Mouse (Mus musculus): Measurements from ENCODE around the gene Tfpi2. TPM values are rescaled to one million over a fixed set of nuclear protein-coding genes. Genes with fewer than 3 reads are reported as not detected.

The Tfpi2 gene
- total and polyA plus RNA-seq, 2 experiments from 2014 or later: 0.36 TPM; not detected in 1

DNA sequence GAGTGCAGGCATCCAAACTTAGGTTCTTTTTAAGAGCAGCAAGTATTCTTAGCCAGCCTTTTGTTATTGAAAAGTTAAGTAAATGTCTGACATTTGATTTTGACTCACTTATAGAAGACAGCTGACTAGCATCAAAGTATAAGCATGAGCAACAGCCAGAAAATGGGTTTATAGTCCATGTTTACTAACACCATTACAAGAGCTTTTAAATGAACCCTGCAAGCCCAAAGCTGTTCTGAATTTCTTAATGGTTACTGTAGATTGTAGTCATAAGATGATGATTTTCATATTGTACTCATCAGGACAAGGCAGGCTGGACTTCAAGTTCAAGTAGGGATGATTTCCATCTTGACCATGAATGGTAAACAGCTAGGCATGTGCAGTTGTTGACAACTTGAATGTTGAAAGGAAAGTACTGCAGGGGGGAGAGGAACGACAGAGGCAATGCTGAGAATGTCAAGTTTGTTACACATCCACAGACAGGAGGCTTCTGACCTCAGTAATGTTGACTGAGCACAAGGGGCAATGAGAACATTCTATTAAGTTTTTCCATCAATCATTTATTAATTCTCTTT is 52.5 kb downstream of the Tfpi2 start:
- ATAC-seq (ENCODE audit: low FRiP score) (no peak), DNase-seq (ENCODE audit: low spot score) (no peak)
- no peaks in the 10 kb centered on the region for H3K36me3 ChIP-seq (ENCODE audit: insufficient read depth, low read length)
- H3K4me1 ChIP-seq (ENCODE audit: insufficient read depth, low read length): no peaks in the 10 kb centered on the region
- no peaks in the 10 kb centered on the region for H3K27me3 ChIP-seq (ENCODE audit: insufficient read depth, low read length)
- no peak overlapping the region for H3K4me2 ChIP-seq (ENCODE audit: low read depth, low read length, poor library complexity, severe bottlenecking)
- no peak overlapping the region for H3K9ac ChIP-seq (replicated peaks; ENCODE audit: low read length, poor library complexity, severe bottlenecking)
- 58% methylated on average over 1 of the region's 1 CpGs for WGBS
- H3K27ac ChIP-seq (ENCODE audit: low read depth, low read length): no peak overlapping the region
- H3K9me3 ChIP-seq (ENCODE audit: low read length): no peaks in the 10 kb centered on the region
- no peak for TF ChIP-seq CTCF (IDR thresholded peaks at IDR 0.05)
- H3K4me3 ChIP-seq (ENCODE audit: low read depth, low read length): no peak overlapping the region

DNA sequence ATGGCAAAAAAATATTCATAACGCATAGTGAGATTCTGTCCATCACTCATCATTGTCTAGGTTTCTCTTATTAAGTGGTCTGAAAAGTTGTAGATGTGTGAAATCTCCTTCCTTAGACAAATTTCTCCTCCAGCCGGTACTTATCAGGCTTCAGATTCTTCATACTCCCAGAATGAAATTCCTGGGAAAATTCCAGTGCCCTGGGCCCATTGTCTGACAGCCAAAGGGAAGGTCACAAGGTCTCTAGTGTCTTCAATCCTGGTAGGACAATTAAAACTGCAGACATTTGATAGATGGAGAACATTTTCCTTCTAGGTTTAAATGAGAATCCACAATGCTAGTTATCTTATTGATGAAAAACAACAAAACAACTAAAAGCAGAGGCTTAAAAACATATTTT is 53.1 kb downstream of the Tfpi2 start:
- no peak overlapping the region for H3K4me2 ChIP-seq (ENCODE audit: low read depth, low read length, poor library complexity, severe bottlenecking)
- DNase-seq (ENCODE audit: low spot score): no peak
- WGBS: 64% methylated on average over 2 of the region's 2 CpGs
- no peaks in the 10 kb centered on the region for H3K36me3 ChIP-seq (ENCODE audit: insufficient read depth, low read length)
- no peaks in the 10 kb centered on the region for H3K9me3 ChIP-seq (ENCODE audit: low read length)
- H3K4me3 ChIP-seq (ENCODE audit: low read depth, low read length): no peak overlapping the region
- H3K27me3 ChIP-seq (ENCODE audit: insufficient read depth, low read length): no peaks in the 10 kb centered on the region
- no peaks in the 10 kb centered on the region for H3K4me1 ChIP-seq (ENCODE audit: insufficient read depth, low read length)
- H3K9ac ChIP-seq (replicated peaks; ENCODE audit: low read length, poor library complexity, severe bottlenecking): no peak overlapping the region
- no peak overlapping the region for H3K27ac ChIP-seq (ENCODE audit: low read depth, low read length)
- no peak for TF ChIP-seq CTCF (IDR thresholded peaks at IDR 0.05)
- no peak for ATAC-seq (ENCODE audit: low FRiP score)

DNA sequence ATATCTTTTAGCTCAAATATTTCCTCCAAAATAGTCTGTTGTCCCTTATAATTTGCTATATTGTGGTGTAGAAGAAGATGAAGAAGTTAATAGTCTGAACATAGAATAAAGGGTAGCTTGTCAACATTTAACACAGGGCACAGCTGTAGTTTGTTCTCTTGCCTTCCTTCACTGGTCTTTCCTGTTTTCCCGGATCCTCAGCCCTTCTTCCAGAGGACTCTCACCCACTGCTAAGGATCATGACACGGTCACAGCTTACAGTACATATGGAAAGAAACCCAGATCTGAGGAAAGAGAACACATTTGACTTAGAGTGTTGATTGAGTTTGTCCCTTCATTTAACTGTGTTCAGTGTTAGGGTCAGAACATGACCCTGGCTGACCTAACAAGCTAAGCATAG is 53.7 kb downstream of the Tfpi2 start:
- DNase-seq (ENCODE audit: low spot score): no peak
- no peaks in the 10 kb centered on the region for H3K27me3 ChIP-seq (ENCODE audit: insufficient read depth, low read length)
- no peaks in the 10 kb centered on the region for H3K36me3 ChIP-seq (ENCODE audit: insufficient read depth, low read length)
- H3K9ac ChIP-seq (replicated peaks; ENCODE audit: low read length, poor library complexity, severe bottlenecking): no peak overlapping the region
- H3K4me1 ChIP-seq (ENCODE audit: insufficient read depth, low read length): no peaks in the 10 kb centered on the region
- no peak overlapping the region for H3K4me3 ChIP-seq (ENCODE audit: low read depth, low read length)
- TF ChIP-seq CTCF (IDR thresholded peaks at IDR 0.05): no peak
- no peak for ATAC-seq (ENCODE audit: low FRiP score)
- no peak overlapping the region for H3K27ac ChIP-seq (ENCODE audit: low read depth, low read length)
- H3K9me3 ChIP-seq (ENCODE audit: low read length): no peaks in the 10 kb centered on the region
- 71% methylated on average over 2 of the region's 2 CpGs for WGBS
- H3K4me2 ChIP-seq (ENCODE audit: low read depth, low read length, poor library complexity, severe bottlenecking): no peak overlapping the region

DNA sequence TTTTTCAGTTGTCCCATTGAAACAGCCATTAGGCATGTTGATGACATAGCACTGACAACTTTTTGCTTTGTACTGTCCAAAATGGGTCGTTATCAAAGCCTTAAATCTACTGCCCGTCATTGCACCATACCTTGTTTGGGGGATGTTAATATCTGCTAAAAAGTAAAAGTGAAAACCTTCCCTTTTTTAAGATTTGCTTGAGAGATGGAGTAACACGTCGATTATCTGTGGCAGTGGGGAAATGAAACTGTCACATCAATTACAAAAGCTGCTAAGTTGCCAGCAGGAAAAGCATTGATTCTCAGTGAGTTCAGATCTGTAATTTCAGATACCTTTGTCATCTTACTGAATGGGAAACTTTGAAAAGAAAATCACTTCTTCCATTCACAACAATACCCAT is 62.6 kb downstream of the Tfpi2 start:
- 76% methylated on average over 4 of the region's 4 CpGs for WGBS
- Histone ChIP-seq H3K4me2 (ENCODE audit: low read depth, low read length, poor library complexity, severe bottlenecking) (no peak overlapping the region), H3K27me3 (ENCODE audit: insufficient read depth, low read length) (no peaks in the 10 kb centered on the region), H3K36me3 (ENCODE audit: insufficient read depth, low read length) (no peaks in the 10 kb centered on the region), H3K9me3 (ENCODE audit: low read length) (no peaks in the 10 kb centered on the region), H3K4me1 (ENCODE audit: insufficient read depth, low read length) (no peaks in the 10 kb centered on the region), H3K9ac (replicated peaks; ENCODE audit: low read length, poor library complexity, severe bottlenecking) (no peak overlapping the region), H3K4me3 (ENCODE audit: low read depth, low read length) (no peak overlapping the region), H3K27ac (ENCODE audit: low read depth, low read length) (no peak overlapping the region)
- TF ChIP-seq CTCF (IDR thresholded peaks at IDR 0.05): no peak
- ATAC-seq (ENCODE audit: low FRiP score) (no peak), DNase-seq (ENCODE audit: low spot score) (no peak)

DNA sequence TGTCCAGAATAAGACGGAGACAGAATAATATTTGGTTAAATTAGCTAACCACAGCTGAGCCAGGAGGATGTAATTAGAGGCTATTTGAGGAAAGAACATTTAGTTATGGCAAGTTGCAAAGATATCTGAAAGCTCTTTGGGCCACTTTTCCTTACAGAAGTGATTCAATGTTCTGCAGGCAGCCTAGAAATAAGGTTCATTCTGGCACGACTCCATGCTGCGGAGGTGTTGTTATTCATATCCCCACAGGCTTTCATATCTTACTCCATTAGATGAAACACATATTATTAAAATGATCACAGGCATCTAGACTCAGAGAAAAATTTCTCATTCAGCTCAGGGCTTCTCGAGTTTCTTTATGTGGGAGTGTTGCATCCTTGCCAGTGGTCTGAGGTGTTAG is 65.8 kb downstream of the Tfpi2 start:
- no peak overlapping the region for H3K9ac ChIP-seq (replicated peaks; ENCODE audit: low read length, poor library complexity, severe bottlenecking)
- no peak for ATAC-seq (ENCODE audit: low FRiP score)
- no peak for TF ChIP-seq CTCF (IDR thresholded peaks at IDR 0.05)
- 69% methylated on average over 4 of the region's 4 CpGs for WGBS
- H3K4me2 ChIP-seq (ENCODE audit: low read depth, low read length, poor library complexity, severe bottlenecking): no peak overlapping the region
- H3K4me1 ChIP-seq (ENCODE audit: insufficient read depth, low read length): no peaks in the 10 kb centered on the region
- no peaks in the 10 kb centered on the region for H3K9me3 ChIP-seq (ENCODE audit: low read length)
- no peaks in the 10 kb centered on the region for H3K27me3 ChIP-seq (ENCODE audit: insufficient read depth, low read length)
- H3K36me3 ChIP-seq (ENCODE audit: insufficient read depth, low read length): no peaks in the 10 kb centered on the region
- H3K27ac ChIP-seq (ENCODE audit: low read depth, low read length): no peak overlapping the region
- DNase-seq (ENCODE audit: low spot score): no peak
- no peak overlapping the region for H3K4me3 ChIP-seq (ENCODE audit: low read depth, low read length)

DNA sequence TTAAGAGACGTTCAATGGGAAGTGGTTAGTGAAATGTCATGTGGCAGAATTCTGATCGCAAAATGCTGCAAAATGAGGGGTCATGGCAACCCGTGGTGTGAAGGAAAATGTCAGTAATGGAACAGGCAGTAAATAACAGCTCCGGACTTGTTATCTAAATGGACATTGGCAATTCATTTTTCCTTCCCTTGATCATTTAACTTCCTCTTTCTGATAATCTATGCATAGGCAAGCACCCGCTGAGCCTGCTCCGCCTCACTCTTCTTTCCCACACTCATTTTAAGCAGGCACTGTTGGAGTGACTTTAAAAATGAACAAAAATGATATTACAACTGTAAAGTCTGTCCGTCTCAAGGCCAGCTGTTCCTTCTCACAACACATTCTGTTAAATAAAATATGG is 72.7 kb downstream of the Tfpi2 start:
- no peak for DNase-seq (ENCODE audit: low spot score)

More for the DNA sequence above, 72.7 kb downstream of the Tfpi2 start:
- no peaks in the 10 kb centered on the region for H3K9me3 ChIP-seq (ENCODE audit: low read length)
- H3K9ac ChIP-seq (replicated peaks; ENCODE audit: low read length, poor library complexity, severe bottlenecking): no peak overlapping the region
- 77% methylated on average over 7 of the region's 7 CpGs for WGBS
- H3K27me3 ChIP-seq (ENCODE audit: insufficient read depth, low read length): no peaks in the 10 kb centered on the region
- no peak for TF ChIP-seq CTCF (IDR thresholded peaks at IDR 0.05)
- ATAC-seq (ENCODE audit: low FRiP score): no peak
- H3K36me3 ChIP-seq (ENCODE audit: insufficient read depth, low read length): no peaks in the 10 kb centered on the region
- H3K4me3 ChIP-seq (ENCODE audit: low read depth, low read length): no peak overlapping the region
- no peak overlapping the region for H3K27ac ChIP-seq (ENCODE audit: low read depth, low read length)
- H3K4me1 ChIP-seq (ENCODE audit: insufficient read depth, low read length): no peaks in the 10 kb centered on the region
- no peak overlapping the region for H3K4me2 ChIP-seq (ENCODE audit: low read depth, low read length, poor library complexity, severe bottlenecking)

Other genes with a start within 250 kb of the Tfpi2 start
- 14.5 and 16.3 TPM in 2 replicates for gene Calcr, start 224.2 kb downstream of the Tfpi2 start, total RNA-seq (2014; rRNA removed)
- gene Calcr, start 224.2 kb downstream of the Tfpi2 start, polyA plus RNA-seq (2015; fragmentation: Nextera tagmentation; extraction: Ambion mirVana): 9.3 and 12.2 TPM in 2 replicates
- gene Gngt1, start 4.9 kb upstream of the Tfpi2 start, total RNA-seq (2014; rRNA removed): not detected in 2 replicates
- not detected in 2 replicates for gene Gngt1, start 4.9 kb upstream of the Tfpi2 start, polyA plus RNA-seq (2015; fragmentation: Nextera tagmentation; extraction: Ambion mirVana)
- 11.2 and 12.2 TPM in 2 replicates for gene Gng11, start 15.0 kb upstream of the Tfpi2 start, total RNA-seq (2014; rRNA removed)
- 22.6 and 23.4 TPM in 2 replicates for gene Gng11, start 15.0 kb upstream of the Tfpi2 start, polyA plus RNA-seq (2015; fragmentation: Nextera tagmentation; extraction: Ambion mirVana)
- 15.2 and 17.2 TPM in 2 replicates for gene Bet1, start 98.1 kb upstream of the Tfpi2 start, total RNA-seq (2014; rRNA removed)
- gene Bet1, start 98.1 kb upstream of the Tfpi2 start, polyA plus RNA-seq (2015; fragmentation: Nextera tagmentation; extraction: Ambion mirVana): 22.8 and 24.7 TPM in 2 replicates